Mouse (Mus musculus) embryonic fibroblast, embryonic 13.5 days (primary cell): ENCODE data around the gene Cage1.

Experiments
- CTCF ChIP-seq: IDR thresholded peaks from 2 replicates; pipeline ENCODE4 v1.5.1; 2011; ENCODE audit warnings: mild to moderate bottlenecking, control low read depth, low read length, moderate library complexity, borderline replicate concordance; ENCODE audit not compliant: insufficient read depth
- POLR2A ChIP-seq: IDR thresholded peaks from 2 replicates; pipeline ENCODE4 v1.6.1; 2011; ENCODE audit warnings: low read depth, mild to moderate bottlenecking, control low read depth, low read length, moderate library complexity

- TF ChIP-seq CTCF (no peak), POLR2A (no peak)
Observed at GRCm38 (mm10) chr13:38002461-38002860, 34.4 kb downstream of the Cage1 start.
